Mouse (Mus musculus): Measurements from ENCODE around the gene Eif2b5. TPM values are rescaled to one million over a fixed set of nuclear protein-coding genes. Genes with fewer than 3 reads are reported as not detected.

The Eif2b5 gene
- polyA plus RNA-seq (2021; fragmentation: Nextera tagmentation), result 26.1 and 45.1 TPM in 2 replicates
- long read RNA-seq, experiment 1, transcript Eif2b5-201 (16 exons, 2,554 nt), result major isoform, 139 of 191 reads
- long read RNA-seq, experiment 1, partial matches to known transcripts, result 30 of 191 reads
- long read RNA-seq, experiment 1, other reads (novel, unspliced or antisense), result 22 of 191 reads
- long read RNA-seq, experiment 2, transcript Eif2b5-201 (16 exons, 2,554 nt), result major isoform, 7 of 25 reads
- long read RNA-seq, experiment 2, partial matches to known transcripts, result 12 of 25 reads
- long read RNA-seq, experiment 2, other reads (novel, unspliced or antisense), result 6 of 25 reads

DNA sequence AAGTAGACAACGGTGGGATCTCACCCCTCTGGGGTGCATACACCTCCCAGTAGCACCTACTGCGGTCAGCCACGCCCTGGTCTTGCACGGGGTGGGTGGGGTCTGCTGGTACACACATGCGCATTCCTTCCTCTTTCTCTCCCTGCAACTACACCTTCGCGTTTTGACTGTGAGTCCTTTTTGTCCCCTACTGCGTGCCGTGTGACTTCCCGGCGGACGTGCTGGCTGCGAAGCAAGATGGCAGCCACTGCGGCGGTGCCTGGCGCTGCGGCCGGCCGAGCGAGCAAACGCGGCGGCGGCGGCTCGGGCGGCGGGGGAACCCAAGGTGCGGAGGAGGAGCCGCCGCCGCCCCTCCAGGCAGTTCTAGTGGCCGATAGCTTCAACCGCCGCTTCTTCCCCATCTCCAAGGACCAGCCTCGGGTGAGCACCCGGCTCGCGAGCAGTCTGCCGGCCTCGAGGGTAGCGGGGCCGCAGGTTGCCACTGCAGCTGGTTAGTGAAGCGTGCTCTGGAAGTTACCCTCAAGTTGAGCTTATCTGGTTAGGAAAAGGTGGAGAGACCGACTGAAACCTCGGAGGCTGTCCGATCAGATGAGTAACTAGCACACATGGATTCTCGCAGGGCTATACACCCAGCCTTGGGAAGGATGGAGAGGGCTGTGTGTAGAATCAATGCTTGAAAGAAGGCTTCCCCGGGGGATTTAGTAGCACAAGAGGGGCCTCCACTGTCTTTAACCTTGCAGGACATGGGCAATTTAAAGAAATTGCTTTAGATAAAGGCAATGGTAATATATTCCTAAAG is at the start of gene Eif2b5:
Eif2b5 (plus strand) TSS at position 141 of the 799 bp plus-strand sequence.

GRCm38 (mm10) chr16:20516726-20517201 is 18.1 kb downstream of the Eif2b5 start, which contains the start of gene Dvl3:
Gene Dvl3, plus strand, starts transcription at chr16:20516982.

GRCm38 (mm10) chr16:20535296-20536080 is 36.9 kb downstream of the Eif2b5 start, which contains the start of gene Ap2m1:
Gene Ap2m1, plus strand, starts transcription at chr16:20535478.

DNA sequence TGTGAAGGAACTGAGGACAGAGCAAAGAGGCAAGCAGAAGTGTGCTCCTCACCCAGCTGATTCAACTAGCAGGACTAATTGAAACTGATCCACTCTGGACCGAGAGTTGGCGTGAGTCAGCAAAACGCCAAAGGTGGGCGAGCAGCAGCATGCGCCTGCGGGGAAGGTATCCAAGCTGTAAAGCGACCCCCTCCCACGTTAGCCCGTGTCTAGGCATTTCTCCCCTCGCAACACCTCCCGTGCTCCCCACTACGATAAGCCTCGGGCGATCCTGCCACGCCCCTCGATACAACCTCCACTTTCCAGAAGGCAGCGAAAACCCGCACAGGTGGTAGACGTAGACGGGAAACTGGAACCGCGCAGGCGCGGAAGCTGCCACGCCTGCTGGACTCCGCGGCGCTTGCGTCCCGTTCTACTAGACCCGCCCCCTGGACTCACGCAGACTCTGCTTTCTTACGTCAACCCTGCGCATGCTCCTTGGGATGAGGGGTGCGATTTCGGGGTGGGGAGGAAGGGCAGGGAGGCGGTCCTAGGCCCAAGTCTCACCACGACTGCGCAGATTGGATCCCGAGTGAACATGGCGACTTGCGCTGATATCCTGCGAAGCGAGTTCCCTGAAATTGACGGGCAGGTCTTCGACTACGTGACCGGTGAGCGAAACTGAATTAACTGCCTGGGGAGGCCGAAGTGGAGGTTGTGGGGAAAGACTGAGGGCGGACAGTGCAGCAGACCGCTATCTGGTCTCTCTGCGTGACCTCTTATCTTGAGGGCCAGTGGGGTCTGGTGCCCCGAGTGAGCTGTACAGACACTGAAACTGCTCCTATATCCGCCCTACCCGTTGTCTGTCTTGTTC is 49.7 kb downstream of the Eif2b5 start, which contains the start of gene Abcf3:
Abcf3 (plus strand) TSS at position 482 of the 853 bp plus-strand sequence.

Other genes with a start within 250 kb of the Eif2b5 start
- gene Parl, start 196.4 kb upstream of the Eif2b5 start, polyA plus RNA-seq (2021; fragmentation: Nextera tagmentation), result 41.9 and 51.6 TPM in 2 replicates
- gene Cyp2ab1, start 173.4 kb upstream of the Eif2b5 start, polyA plus RNA-seq (2021; fragmentation: Nextera tagmentation), result not detected in 2 replicates
- 52.2 and 83.4 TPM in 2 replicates for gene Abcc5, start 72.4 kb upstream of the Eif2b5 start, polyA plus RNA-seq (2021; fragmentation: Nextera tagmentation)
- gene Dvl3, start 18.2 kb downstream of the Eif2b5 start, polyA plus RNA-seq (2021; fragmentation: Nextera tagmentation), result 7.2 and 17.1 TPM in 2 replicates
- gene Ap2m1, start 36.7 kb downstream of the Eif2b5 start, polyA plus RNA-seq (2021; fragmentation: Nextera tagmentation), result 915 and 1,083 TPM in 2 replicates
- gene Abcf3, start 49.8 kb downstream of the Eif2b5 start, polyA plus RNA-seq (2021; fragmentation: Nextera tagmentation), result 39.2 and 58.3 TPM in 2 replicates
- 6.7 and 11.6 TPM in 2 replicates for gene Vwa5b2, start 90.7 kb downstream of the Eif2b5 start, polyA plus RNA-seq (2021; fragmentation: Nextera tagmentation)
- gene Eef1akmt4, start 112.8 kb downstream of the Eif2b5 start, polyA plus RNA-seq (2021; fragmentation: Nextera tagmentation), result 6.3 and 6.7 TPM in 2 replicates
- gene Gm49333, start 112.8 kb downstream of the Eif2b5 start, polyA plus RNA-seq (2021; fragmentation: Nextera tagmentation), result not detected in 2 replicates
- 12.1 and 13.1 TPM in 2 replicates for gene Alg3, start 112.9 kb downstream of the Eif2b5 start, polyA plus RNA-seq (2021; fragmentation: Nextera tagmentation)
- gene Camk2n2, start 122.5 kb downstream of the Eif2b5 start, polyA plus RNA-seq (2021; fragmentation: Nextera tagmentation), result 22.0 and 23.7 TPM in 2 replicates
- gene Ece2, start 131.0 kb downstream of the Eif2b5 start, polyA plus RNA-seq (2021; fragmentation: Nextera tagmentation), result 6.3 and 7.7 TPM in 2 replicates
- gene Psmd2, start 152.8 kb downstream of the Eif2b5 start, polyA plus RNA-seq (2021; fragmentation: Nextera tagmentation), result 129 and 158 TPM in 2 replicates
- 17.6 and 30.0 TPM in 2 replicates for gene Eif4g1, start 169.5 kb downstream of the Eif2b5 start, polyA plus RNA-seq (2021; fragmentation: Nextera tagmentation)
- gene Fam131a, start 194.4 kb downstream of the Eif2b5 start, polyA plus RNA-seq (2021; fragmentation: Nextera tagmentation), result 165 and 297 TPM in 2 replicates
- 70.1 and 79.0 TPM in 2 replicates for gene Polr2h, start 218.8 kb downstream of the Eif2b5 start, polyA plus RNA-seq (2021; fragmentation: Nextera tagmentation)
- 8.0 and 16.2 TPM in 2 replicates for gene Clcn2, start 218.9 kb downstream of the Eif2b5 start, polyA plus RNA-seq (2021; fragmentation: Nextera tagmentation)
- gene Chrd, start 234.3 kb downstream of the Eif2b5 start, polyA plus RNA-seq (2021; fragmentation: Nextera tagmentation), result 7.1 and 7.2 TPM in 2 replicates
- 0.54 and 0.59 TPM in 2 replicates for gene Thpo, start 235.7 kb downstream of the Eif2b5 start, polyA plus RNA-seq (2021; fragmentation: Nextera tagmentation)